Mouse (Mus musculus): ENCODE measurements around the gene Cldn2. TPM values are rescaled to one million over a fixed set of nuclear protein-coding genes. Genes with fewer than 3 reads are reported as not detected.
A peak's percentile ranks its signal among the peaks of the same experiment; 100 is the strongest.

Gene Cldn2
- total and polyA plus RNA-seq, 3 experiments = 0.11 to 0.90 (median 0.35) TPM

- Histone ChIP-seq H3K27me3 (ENCODE audit: insufficient read depth, low read length) (no peaks in the 10 kb centered on the region), H3K4me3 (ENCODE audit: low read depth, low read length) (no peak within 1 kb of the TSS), H3K9me3 (replicated peaks) (no peaks in the 10 kb centered on the region), H3K4me1 (ENCODE audit: insufficient read depth, low read depth, low read length) (peaks cover 57% of the 10 kb centered on the region), H3K36me3 (replicated peaks) (no peaks in the 10 kb centered on the region)
- ATAC-seq (ENCODE audit: extremely low read depth, insufficient number of reproducible peaks, low FRiP score, poor library complexity, severe bottlenecking) (no peak), DNase-seq (ENCODE audit: low spot score) (no peak)
- TF ChIP-seq TAL1 (conservative IDR thresholded peaks at IDR 0.05; ENCODE audit: low read depth, low read length) = no peak
- no peak for TF ChIP-seq CTCF (IDR thresholded peaks at IDR 0.05; ENCODE audit: low read depth, low read length)
- no peak for TF ChIP-seq POLR2AphosphoS5 (IDR thresholded peaks at IDR 0.05; ENCODE audit: insufficient replicate concordance, low read depth, low read length)
- no peak for TF ChIP-seq GATA2 (IDR thresholded peaks at IDR 0.05; ENCODE audit: borderline replicate concordance, low read depth, low read length)
- no peak for TF ChIP-seq GATA1 (IDR thresholded peaks at IDR 0.05; ENCODE audit: borderline replicate concordance, low read length)
These were observed 18.2 kb upstream of the Cldn2 start, which contains the start of gene Ripply1 for GRCm38 (mm10) chrX:139782278-139783044. TSS of gene Ripply1 (minus strand) at chrX:139782353.

GRCm38 (mm10) chrX:139783045-139783422 is 17.6 kb upstream of the Cldn2 start:
- no peak for ATAC-seq (ENCODE audit: extremely low read depth, insufficient number of reproducible peaks, low FRiP score, poor library complexity, severe bottlenecking)

GRCm38 (mm10) chrX:139785764-139786163 is 14.9 kb upstream of the Cldn2 start:
- ATAC-seq (ENCODE audit: extremely low read depth, insufficient number of reproducible peaks, low FRiP score, poor library complexity, severe bottlenecking) (no peak), DNase-seq (ENCODE audit: low spot score) (no peak)
- Histone ChIP-seq H3K9me3 (replicated peaks) (no peaks in the 10 kb centered on the region), H3K4me1 (ENCODE audit: insufficient read depth, low read depth, low read length) (peaks cover 46% of the 10 kb centered on the region), H3K36me3 (replicated peaks) (no peaks in the 10 kb centered on the region), H3K27me3 (ENCODE audit: insufficient read depth, low read length) (no peaks in the 10 kb centered on the region), H3K4me3 (ENCODE audit: low read depth, low read length) (no peak overlapping the region)
- TF ChIP-seq TAL1 (conservative IDR thresholded peaks at IDR 0.05; ENCODE audit: low read depth, low read length) (no peak), GATA1 (IDR thresholded peaks at IDR 0.05; ENCODE audit: borderline replicate concordance, low read length) (no peak)

More at GRCm38 (mm10) chrX:139783045-139783422, 17.6 kb upstream of the Cldn2 start:
- peaks cover 53% of the 10 kb centered on the region for H3K4me1 ChIP-seq (ENCODE audit: insufficient read depth, low read depth, low read length)
- DNase-seq (ENCODE audit: low spot score) = no peak
- H3K27me3 ChIP-seq (ENCODE audit: insufficient read depth, low read length) = no peaks in the 10 kb centered on the region
- H3K4me3 ChIP-seq (ENCODE audit: low read depth, low read length) = no peak overlapping the region
- no peaks in the 10 kb centered on the region for H3K36me3 ChIP-seq (replicated peaks)
- TF ChIP-seq GATA2 (IDR thresholded peaks at IDR 0.05; ENCODE audit: borderline replicate concordance, low read depth, low read length) (no peak), GATA1 (IDR thresholded peaks at IDR 0.05; ENCODE audit: borderline replicate concordance, low read length) (no peak), TAL1 (conservative IDR thresholded peaks at IDR 0.05; ENCODE audit: low read depth, low read length) (no peak), CTCF (IDR thresholded peaks at IDR 0.05; ENCODE audit: low read depth, low read length) (no peak), POLR2AphosphoS5 (IDR thresholded peaks at IDR 0.05; ENCODE audit: insufficient replicate concordance, low read depth, low read length) (no peak)
- H3K9me3 ChIP-seq (replicated peaks) = no peaks in the 10 kb centered on the region

GRCm38 (mm10) chrX:139794072-139794845 is 6.4 kb upstream of the Cldn2 start:
- DNase-seq (ENCODE audit: low spot score) (no peak), ATAC-seq (ENCODE audit: extremely low read depth, insufficient number of reproducible peaks, low FRiP score, poor library complexity, severe bottlenecking) (peak; percentile 49; the same call in 1 of the 2 replicates)
- Histone ChIP-seq H3K4me1 (ENCODE audit: insufficient read depth, low read depth, low read length) (peaks cover 51% of the 10 kb centered on the region), H3K4me3 (ENCODE audit: low read depth, low read length) (no peak overlapping the region), H3K9me3 (replicated peaks) (no peaks in the 10 kb centered on the region), H3K27me3 (ENCODE audit: insufficient read depth, low read length) (no peaks in the 10 kb centered on the region), H3K36me3 (replicated peaks) (no peaks in the 10 kb centered on the region)
- TF ChIP-seq POLR2AphosphoS5 (IDR thresholded peaks at IDR 0.05; ENCODE audit: insufficient replicate concordance, low read depth, low read length) (no peak), TAL1 (conservative IDR thresholded peaks at IDR 0.05; ENCODE audit: low read depth, low read length) (no peak), GATA1 (IDR thresholded peaks at IDR 0.05; ENCODE audit: borderline replicate concordance, low read length) (no peak), CTCF (IDR thresholded peaks at IDR 0.05; ENCODE audit: low read depth, low read length) (no peak), GATA2 (IDR thresholded peaks at IDR 0.05; ENCODE audit: borderline replicate concordance, low read depth, low read length) (no peak)

GRCm38 (mm10) chrX:139796037-139796436 is 4.6 kb upstream of the Cldn2 start:
- Histone ChIP-seq H3K4me3 (ENCODE audit: low read depth, low read length) (no peak overlapping the region), H3K27me3 (ENCODE audit: insufficient read depth, low read length) (no peaks in the 10 kb centered on the region), H3K4me1 (ENCODE audit: insufficient read depth, low read depth, low read length) (peaks cover 49% of the 10 kb centered on the region), H3K36me3 (replicated peaks) (no peaks in the 10 kb centered on the region), H3K9me3 (replicated peaks) (no peaks in the 10 kb centered on the region)
- no peak for TF ChIP-seq TAL1 (conservative IDR thresholded peaks at IDR 0.05; ENCODE audit: low read depth, low read length)
- TF ChIP-seq POLR2AphosphoS5 (IDR thresholded peaks at IDR 0.05; ENCODE audit: insufficient replicate concordance, low read depth, low read length) = no peak
- no peak for TF ChIP-seq CTCF (IDR thresholded peaks at IDR 0.05; ENCODE audit: low read depth, low read length)
- no peak for ATAC-seq (ENCODE audit: extremely low read depth, insufficient number of reproducible peaks, low FRiP score, poor library complexity, severe bottlenecking)
- DNase-seq (ENCODE audit: low spot score) = no peak

- ATAC-seq (ENCODE audit: extremely low read depth, insufficient number of reproducible peaks, low FRiP score, poor library complexity, severe bottlenecking) (no peak), DNase-seq (ENCODE audit: low spot score) (no peak)
- TF ChIP-seq GATA1 (IDR thresholded peaks at IDR 0.05; ENCODE audit: borderline replicate concordance, low read length) = no peak
- TF ChIP-seq GATA2 (IDR thresholded peaks at IDR 0.05; ENCODE audit: borderline replicate concordance, low read depth, low read length) = no peak
- no peak for TF ChIP-seq POLR2AphosphoS5 (IDR thresholded peaks at IDR 0.05; ENCODE audit: insufficient replicate concordance, low read depth, low read length)
- TF ChIP-seq CTCF (IDR thresholded peaks at IDR 0.05; ENCODE audit: low read depth, low read length) = no peak
- TF ChIP-seq TAL1 (conservative IDR thresholded peaks at IDR 0.05; ENCODE audit: low read depth, low read length) = no peak
- Histone ChIP-seq H3K4me3 (ENCODE audit: low read depth, low read length) (no peak overlapping the region), H3K9me3 (replicated peaks) (no peaks in the 10 kb centered on the region), H3K4me1 (ENCODE audit: insufficient read depth, low read depth, low read length) (peaks cover 38% of the 10 kb centered on the region), H3K36me3 (replicated peaks) (no peaks in the 10 kb centered on the region), H3K27me3 (ENCODE audit: insufficient read depth, low read length) (no peaks in the 10 kb centered on the region)
These were observed 2.8 kb upstream of the Cldn2 start for GRCm38 (mm10) chrX:139797875-139798274.

Measured in G1E (cell line).